Mouse (Mus musculus) neural tube, embryonic 10.5 days (tissue): ENCODE results near the gene Cgref1.

ENCODE experiments used
- DNase-seq: peaks from one replicate; pipeline ENCODE4 v3.0.0-alpha.2; 2017; ENCODE audit warnings: low spot score; ENCODE audit errors: extremely low spot score

Gene Cgref1

DNA sequence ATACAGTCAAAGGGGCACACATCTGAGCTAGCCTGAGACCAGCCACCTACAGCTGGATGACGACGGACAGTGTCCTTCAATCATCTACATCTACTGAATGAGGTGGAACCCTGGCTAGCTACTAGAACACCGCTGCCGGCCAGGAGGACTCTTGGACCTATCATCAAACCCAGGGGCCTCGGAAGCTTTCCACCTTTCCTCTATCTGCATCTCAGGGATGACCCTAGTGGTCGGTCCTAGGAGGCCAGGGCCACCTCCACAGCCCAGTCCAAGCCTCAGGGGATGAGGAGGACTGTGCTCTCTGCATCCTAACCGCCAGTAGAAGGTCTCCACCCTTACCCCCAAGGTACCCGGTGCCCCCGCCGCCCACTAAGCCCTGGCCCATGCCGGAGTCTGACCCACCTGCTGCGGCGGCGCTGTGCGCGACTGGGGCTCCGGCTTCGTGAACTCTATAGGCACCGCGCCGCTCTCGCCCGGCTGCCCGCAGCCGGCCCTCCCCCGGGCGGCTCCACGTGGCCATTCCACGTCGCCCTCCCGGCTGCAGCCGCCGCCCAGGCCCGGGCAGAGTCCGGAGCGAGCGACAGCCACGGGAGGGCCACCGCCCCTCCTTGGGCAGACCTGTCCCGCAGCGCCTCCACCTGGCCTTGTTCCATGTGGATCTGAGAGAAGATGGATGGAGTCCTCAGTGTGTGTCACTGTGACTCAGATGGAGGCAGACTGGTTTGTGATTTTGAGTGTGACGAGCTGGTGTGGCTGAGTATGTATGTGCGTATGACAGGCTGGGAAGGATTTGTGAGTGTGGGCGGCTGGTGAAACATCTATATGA lies at the start of gene Cgref1:
Gene Cgref1, minus strand, starts transcription at position 636 of the 826 bp plus-strand sequence.
- peak; percentile 39 for DNase-seq

DNA sequence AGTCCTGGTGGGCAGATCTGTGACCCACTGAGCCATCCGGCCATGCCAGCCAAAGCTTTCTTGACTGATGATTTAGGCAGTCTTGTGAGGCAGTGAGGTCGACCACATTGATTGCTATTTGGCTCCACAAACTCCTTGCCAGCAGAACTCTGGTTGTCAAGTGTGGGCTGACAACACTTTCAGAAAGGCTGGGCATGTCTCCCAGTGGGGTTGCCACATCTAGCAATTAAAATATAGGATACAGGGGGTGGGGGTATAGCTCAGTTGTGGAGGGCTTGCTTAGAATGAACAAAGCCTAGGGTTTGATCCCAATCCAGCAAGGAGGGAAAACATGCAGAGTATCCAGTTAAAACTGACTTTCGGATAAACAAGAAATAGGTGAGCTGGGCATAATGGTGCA lies 48.7 kb upstream of the Cgref1 start:
- no peak for DNase-seq

DNA sequence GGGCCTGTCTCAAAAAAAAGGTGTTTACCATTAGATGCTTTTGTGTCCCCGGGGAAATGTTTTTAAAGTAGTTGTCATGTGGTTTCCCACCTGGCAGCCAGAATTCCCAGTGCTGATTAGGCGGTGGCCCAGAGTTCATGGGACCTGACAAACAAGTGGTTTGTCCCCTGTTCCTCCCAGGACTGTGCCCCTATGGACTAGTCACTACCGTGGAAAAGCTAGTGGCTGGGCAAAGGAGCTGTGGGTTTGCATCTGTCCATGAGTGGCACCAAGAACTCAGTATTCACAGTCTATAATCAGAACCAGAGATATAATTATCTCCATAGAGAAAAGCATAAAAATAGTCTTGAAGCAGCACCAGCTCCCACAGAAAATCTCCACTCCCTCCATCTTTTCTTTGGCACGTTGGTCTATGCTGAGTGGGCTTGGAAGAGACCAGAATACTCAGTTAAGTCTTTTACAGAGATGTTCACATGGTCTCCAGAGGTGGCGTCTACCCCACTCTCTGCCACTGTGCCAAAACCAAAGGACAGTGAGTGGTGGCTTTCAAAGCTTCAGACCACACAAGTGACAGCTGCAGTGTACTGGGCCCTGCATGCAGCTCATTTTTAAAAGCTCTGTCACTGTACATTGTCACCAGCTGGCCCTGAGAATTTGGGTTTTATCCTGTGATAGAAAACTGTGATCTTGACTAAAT lies 47.7 kb upstream of the Cgref1 start:
- no peak for DNase-seq

DNA sequence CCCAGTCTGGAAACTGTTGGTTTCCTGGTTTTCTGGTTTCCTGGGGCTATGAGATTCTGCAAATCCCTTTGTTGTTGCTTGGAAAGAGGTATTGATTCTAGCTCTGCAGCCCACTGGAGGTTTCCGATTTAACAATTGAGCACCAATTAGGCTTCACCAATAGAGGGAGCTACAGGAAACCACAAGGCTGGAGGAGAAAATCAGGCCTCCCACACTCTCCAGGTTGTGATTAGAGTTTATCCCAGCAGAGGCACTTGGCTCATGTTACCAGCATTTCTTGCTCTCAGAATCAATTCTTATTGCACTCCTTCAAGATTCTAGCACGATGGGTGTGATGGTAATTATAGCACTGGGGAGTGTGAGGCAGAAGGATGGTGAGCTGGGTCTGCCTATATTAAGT lies 37.0 kb upstream of the Cgref1 start:
- DNase-seq = no peak

DNA sequence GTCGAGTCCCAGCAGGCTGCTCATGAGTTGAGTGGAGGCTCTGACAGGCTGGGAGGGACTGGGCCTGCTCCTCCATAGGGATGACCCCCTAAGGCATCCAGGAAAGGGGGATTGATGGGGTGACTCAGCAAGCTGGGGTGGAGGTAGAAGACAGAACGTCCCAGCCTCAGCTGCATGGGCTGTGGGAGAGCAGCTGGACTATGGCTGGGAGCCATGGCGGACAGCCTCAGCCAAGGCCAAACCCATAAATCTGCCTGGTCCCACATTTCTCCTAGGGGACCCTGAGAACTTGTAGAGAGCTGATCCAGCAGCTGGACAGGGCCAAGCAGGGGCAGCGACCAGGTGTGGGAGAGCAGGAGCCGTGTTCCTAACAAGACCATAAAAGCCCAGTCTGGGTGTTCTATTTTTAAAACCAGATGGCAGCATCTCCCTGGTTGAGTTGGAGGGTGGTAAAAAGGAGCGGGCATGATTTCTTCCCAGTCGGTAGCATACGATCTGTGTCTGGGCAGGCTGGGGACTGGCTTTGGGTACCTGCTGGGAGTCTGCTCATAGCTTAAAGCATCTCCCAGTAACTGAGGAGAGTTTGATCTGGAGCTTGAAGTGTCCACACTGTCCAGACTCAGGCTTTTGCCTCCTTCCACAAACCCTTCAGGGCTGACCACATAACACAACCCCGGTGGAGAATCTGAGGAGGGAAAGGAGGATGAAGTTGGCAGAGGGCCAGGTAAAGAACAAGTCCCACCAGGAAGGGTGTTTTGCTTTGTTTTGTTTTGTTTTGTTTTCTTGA lies 29.7 kb upstream of the Cgref1 start:
- no peak for DNase-seq

DNA sequence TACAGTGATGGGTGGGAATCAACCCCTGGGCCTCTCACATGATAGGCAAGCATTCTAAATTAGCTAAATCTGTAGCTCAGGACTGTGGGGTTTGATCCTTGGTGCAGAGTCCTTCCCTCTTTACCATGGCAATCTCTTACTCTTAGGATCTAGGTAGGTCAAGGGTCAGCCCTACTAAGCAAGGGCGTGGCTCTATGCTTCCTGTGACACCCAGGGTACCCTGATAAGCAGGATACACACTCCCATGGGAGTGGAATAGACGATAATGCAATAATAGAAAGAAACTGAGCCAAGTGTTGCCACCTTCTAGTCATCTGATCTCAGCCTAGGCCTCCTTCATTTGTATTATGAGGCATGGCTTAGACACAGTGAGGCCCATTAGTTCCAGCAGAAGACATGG lies 24.0 kb upstream of the Cgref1 start:
- DNase-seq = no peak

DNA sequence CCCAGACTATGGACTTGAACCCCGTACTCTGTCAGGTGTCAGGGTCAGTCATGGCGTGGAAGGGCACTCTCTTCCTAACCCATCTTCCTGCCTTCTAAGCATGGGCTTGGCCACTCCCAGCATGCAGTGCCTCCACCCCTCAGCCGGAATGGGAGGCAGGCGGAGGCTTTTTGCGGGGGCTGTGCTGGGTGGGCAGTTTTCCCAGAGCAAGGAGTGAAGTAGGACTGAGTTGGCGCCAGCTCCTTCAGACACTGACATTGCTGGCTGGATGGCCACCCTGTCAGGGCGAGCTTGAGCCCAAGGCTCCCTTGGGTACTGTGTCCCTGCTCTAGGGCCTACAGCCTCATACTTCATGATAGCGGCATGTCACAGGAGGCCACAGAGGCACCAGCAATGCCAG lies 23.0 kb upstream of the Cgref1 start, which contains the start of gene Tcf23:
Gene Tcf23, plus strand, starts transcription at position 247 of the 400 bp plus-strand sequence.
- no peak for DNase-seq

DNA sequence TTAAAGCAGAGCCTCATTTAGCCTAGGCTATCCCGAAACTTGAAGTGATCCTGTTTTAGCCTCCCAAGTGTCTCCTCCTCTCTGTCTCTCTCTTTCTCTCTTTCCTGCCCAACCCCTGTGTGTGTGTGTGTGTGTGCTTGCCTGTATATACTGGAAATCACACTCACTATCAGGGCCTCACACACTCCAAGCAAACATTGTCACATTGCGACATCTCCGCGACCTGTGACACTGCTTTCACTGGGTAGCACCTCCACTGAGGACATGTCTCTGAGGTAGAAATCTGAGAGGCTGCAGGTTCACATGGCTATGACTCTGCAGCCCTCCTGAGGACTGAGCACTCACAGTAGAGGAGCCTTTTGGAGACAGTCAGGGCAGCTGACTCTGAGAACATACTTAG lies 20.8 kb upstream of the Cgref1 start:
- no peak for DNase-seq

DNA sequence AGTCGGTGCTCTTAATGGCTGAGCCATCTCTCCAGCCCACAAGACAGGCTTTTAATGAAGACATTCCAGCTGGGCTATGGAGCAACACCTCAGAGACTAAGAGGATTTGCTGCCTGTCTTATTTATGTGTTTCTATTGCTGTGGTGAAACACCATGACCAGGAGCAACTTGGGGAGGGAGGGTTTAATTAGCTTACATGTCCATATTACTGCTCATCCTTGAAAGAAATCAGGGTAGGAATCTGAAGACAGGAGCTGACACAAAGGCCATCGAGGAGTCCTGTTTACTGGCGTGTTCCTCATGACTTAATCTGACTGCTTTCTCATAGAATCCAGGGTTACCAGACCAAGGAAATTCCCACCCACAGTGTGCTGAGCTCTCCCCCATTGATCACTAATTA lies 18.5 kb upstream of the Cgref1 start:
- no peak for DNase-seq

DNA sequence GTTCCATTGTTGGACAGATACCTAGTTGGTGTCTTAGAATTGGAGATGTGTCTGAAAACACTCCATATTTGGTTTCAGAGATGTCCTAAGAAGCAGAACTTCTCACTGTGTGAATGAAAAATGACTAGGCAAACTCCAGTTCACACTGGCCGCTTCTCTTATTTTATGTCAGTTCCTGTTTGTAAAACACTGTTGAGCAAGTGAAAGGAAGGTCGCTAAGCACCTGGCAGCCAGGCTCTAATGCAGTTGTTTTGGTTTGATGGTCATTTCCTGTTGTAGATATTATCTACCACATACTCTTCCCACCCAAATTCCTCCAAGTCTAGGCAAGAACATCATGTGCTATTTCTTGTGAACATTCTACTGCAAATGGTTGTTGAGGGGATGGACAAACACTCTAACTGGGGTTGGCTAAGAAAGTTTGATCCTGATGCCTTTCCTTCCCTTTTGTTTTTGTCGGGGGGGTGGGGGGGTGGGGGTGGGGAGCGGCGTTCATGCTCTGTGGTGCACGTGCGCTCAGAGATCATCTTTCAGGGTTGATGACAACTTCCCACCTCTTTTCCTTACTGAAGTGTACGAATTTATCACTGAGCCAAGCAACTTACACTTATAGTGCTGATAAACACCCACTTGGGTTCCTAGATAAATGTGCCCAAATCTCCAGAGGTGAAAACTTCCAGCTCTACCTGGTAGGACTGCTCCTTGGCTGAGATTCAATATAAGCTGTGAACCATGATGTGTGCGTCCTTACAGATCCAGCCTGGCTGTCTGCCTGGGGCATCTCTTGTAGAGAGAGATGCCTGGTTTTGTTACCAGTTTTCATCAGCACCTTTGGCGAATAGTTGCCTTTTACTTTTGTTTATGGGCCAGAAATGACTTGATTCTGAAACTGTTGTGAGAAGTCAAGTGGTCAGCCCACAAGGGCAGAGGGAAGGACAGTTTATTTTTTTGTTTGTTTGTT lies 16.4 kb upstream of the Cgref1 start:
- DNase-seq = no peak

DNA sequence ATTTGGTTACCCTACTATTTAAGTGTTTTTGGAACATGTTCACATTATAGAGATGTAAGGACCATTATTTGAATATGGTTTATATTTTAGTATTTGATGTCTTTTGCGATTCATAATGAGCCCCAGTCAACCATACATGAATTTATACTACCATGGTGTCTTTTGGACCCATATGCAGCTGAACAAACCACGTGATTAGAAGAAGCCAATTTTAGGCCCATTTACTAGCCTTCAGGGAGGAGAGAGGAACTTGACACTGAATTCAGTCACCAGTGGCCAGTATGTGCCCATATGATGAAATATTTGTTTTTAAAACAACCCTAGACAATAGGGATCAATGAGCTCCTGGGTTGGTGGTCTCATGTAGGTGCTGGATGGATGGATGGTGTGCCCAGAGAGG lies 15.4 kb upstream of the Cgref1 start:
- DNase-seq = no peak

DNA sequence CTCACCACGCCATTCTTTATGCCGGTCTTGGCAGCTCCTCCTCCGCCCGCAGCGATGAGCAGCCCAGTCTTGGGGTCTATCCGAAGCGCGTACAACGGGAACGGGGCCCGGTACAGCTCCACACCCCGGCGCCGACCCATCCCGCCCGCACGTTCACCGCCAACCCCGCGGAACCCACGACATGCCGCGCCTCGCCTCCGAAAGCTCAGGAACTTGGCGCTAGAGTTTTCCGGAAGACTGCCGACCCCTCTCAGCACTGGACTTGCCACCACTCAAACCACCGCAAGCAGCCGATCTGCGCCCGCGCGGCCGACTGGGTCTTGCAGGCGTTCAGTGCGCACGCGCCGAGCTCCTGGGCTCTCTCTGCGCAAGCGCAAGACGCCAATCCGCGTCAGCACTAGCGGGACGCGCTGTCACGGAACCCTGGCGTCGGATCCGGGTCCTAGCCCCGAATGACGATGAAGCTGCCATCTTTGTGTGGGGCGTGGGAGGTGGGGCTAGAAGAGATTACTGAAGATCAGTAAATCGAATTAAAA lies 14.6 kb upstream of the Cgref1 start, which contains the start of gene Preb:
Gene Preb, minus strand, starts transcription at position 396 of the 536 bp plus-strand sequence.
- DNase-seq = peak; percentile 100

DNA sequence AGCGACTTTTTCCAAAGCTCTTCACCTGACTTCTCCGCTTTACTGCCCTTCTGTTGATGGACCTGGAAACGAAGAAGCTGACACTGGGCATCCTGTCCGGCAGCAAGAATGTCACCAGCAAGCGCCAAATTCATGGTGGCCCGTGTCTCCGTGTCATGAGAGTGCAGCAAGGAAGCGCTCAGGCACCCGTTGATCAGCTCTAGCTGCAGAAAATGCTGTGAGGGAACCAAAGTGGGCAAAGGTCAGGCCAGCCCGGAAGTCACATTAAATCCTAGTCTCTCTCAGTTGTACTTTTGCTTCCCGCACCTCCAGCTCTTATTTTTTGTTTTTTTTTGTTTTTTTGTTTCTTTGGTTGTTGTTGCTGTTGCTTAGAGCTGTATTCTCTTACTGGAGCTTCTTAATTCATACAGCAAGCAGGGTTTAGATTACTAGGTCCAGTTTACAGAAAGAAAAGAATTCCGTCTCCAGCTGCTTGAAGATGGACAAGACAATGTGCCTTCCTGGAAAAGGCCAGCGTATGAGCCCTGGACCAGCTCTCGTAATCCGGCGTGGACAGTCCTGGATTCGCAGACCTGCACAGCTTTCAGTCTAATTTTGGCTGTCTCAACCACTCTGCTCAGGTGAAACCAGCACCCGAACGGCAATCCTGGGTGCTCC lies 13.9 kb upstream of the Cgref1 start:
- DNase-seq = no peak

DNA sequence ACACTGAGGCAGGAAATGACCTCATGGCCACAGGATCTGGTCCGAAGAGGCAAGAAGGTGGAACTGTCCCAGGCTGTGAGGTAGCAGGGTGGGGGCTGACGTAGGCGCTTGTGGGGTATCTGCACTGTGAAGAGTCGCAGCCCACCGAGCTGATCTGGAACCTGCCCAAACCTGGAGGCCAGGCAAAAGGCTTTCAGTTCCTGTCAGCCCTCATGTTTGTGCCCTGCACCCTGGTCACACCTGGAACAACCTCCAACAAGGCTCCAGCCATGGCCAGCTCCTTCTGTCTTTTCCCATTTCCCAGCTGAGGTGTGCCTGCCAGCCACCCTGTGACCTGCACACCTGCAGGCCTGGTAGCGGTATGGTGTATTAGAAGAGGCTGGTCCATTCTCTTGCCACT lies 12.5 kb upstream of the Cgref1 start:
- DNase-seq = no peak

DNA sequence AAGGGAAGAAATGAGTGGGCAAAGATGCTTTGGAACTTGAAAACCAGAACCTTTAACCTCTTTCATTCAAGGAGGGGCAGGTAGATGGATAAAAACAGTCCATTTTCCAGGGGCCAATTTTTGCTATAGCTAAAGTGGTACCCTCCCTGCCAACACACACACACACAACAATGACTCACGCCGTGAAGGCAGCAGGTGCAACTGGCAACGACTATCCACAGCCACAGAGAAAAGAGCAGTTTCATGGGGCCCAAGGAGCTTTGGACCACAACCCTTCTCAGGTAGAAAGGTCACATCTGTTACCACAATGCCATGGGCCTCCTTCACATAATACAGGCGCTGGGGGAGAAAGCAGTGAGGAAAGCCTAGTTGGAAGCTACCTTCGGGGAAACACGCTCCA lies 10.4 kb upstream of the Cgref1 start:
- no peak for DNase-seq

DNA sequence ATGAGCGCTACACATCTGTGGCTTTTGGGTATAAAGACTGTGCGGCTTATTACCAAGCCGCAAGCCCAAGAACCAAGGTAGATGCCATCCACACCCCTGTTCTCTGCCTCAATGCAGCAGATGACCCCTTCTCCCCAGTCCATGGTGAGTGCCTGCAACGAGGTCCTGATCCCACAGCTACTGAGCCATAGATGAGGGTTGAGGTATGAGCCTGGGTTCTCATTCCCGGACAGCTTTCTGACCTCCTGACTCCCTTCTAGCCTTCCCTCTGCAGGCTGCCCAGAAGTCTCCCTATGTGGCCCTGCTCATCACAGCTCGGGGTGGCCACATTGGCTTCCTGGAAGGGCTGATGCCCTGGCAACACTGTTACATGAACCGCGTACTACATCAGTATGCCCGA lies 9.2 kb upstream of the Cgref1 start:
- DNase-seq = no peak

DNA sequence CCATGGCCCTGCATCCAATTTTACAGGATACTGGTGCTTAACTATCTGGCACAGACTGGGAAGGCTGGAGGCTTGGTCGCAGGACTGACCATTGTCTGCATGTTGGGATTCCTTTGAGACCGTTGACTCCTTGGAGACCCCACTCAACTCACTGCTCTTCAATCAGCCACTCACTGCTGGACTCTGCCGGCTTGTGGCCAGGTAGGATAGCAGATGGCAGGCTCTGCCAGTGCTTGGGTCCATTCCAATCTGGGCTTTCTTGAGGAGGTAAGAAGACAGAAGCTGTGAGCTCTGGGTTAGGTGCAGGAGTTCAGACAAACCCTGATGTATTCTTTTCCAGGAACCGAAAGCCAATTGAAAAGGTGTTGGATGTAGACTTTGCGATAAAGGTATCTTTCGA lies 8.7 kb upstream of the Cgref1 start:
- no peak for DNase-seq

DNA sequence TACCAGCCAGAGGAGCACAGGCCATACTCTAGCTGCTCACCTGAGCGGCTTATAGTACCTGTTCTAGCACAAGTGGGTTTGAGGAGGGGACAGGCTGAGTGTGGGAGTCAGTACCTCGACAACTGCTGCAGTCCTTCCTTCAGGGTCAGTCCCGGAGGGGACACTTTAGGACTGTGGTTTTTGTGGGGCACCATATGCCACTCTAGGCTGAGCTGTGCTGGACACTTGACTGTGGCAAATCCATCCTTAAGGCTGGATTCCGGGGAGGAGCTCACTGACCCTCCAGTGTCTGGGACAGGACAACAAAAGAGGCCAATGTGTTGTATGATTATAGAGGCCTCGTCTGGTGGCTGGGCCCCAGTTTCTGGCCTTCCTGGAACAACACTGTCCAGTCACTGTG lies 7.2 kb upstream of the Cgref1 start:
- DNase-seq = no peak

DNA sequence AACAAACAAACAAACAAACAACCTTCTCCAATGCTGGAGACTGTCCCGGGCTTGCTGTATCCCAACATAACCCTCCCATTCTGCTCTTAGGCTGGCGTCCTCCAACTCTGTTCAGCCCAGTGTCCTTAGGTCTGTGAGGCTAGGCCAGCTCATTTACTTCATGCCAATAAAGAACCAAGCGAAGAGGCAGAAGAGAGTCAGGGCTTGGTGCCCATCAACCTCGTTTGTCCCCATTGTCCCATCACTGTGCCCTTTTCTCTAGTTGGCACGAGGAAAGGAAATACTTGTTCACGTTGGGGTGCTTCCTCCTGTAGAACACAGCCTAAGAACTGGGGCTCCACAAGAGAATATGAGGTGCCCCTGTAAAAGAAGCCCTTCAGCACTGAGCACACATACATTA lies 6.3 kb upstream of the Cgref1 start:
- no peak for DNase-seq

DNA sequence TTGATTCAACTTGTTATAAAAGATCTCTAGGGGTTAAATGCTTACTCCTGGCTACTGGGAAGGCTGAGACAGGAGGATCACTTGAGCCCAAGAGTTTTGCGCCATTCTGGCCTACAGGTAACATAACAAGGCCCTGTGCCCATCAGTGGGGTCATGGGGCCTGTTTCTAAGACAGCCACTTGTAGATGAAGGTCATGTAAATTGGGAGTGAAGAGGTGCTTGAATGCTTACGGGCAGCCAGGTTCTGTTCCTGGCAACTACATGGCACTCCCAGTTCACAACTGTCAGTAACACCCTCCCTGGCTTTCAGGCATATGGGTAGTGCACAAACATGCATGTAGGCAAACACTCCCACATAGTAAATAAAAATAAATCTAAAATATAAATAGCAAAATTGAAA lies 5.5 kb upstream of the Cgref1 start:
- DNase-seq = no peak
